ENCODE assay signal across 8 mouse cellular contexts in the genomic region with DNA sequence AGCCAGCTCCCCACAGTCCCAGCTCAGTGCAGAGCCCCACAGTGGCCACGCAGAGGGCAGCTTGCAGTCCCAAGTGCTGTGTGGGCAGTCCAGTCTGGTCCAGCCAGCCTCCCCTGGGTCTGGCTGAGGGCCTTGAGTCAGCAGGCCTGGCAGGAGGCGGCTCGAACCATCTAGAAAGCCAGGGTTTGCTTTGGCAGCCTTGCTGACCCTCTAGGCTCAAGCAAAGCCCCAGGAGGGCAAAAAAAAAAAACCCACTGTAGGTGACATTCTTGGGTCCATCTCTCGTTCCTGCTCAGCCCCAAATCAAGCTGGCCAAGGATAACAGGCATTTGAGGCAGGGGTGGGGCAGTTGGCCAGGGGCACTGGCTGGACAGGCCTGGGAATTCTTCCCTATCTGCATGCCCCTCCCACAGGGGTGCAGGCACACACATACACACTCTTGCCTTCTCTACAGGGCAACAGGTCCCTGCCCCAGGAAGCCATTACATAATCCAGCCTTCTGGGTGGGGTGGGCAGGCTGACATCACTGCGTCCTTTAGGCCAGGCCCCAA. TPM values are rescaled to one million over a fixed set of nuclear protein-coding genes. Genes with fewer than 3 reads are reported as not detected.
DNase-seq lines count a peak whose midpoint lies in the region; ATAC-seq and TF ChIP-seq lines count a peak whose summit lies in the region.

No protein-coding gene starts in this region.

- 3% methylated on average over 5 of the region's 5 CpGs for WGBS in cerebellum, adult 2 months
- WGBS in heart, embryonic 16.5 days: 42% methylated on average over 5 of the region's 5 CpGs
- WGBS in macrophage (ENCODE audit: missing documents): 35% methylated on average over 5 of the region's 5 CpGs

- H3K4me1 ChIP-seq in cerebellum, adult 2 months (ENCODE audit: control insufficient read depth, insufficient read depth, low read length): peaks cover 73% of the 10 kb centered on the region
- peaks cover 64% of the 10 kb centered on the region for H3K4me1 ChIP-seq in heart, embryonic 16.5 days (ENCODE audit: control insufficient read depth, insufficient read depth, low read length)

- TF ChIP-seq CTCF in cerebellum, adult 2 months (IDR thresholded peaks at IDR 0.05; ENCODE audit: borderline replicate concordance, insufficient read depth, low read depth, low read length): no peak

- peaks cover 66% of the 10 kb centered on the region for H3K79me2 ChIP-seq in macrophage (ENCODE audit: inconsistent target)

- H3K4me2 ChIP-seq in heart, embryonic 16.5 days (ENCODE audit: low read depth, low read length): peak overlapping the region; percentile 84

- peaks cover 20% of the 10 kb centered on the region for H3K36me3 ChIP-seq in heart, embryonic 16.5 days (ENCODE audit: control insufficient read depth, insufficient read depth)
- H3K36me3 ChIP-seq in macrophage (ENCODE audit: inconsistent target): peaks cover 35% of the 10 kb centered on the region

- peak; percentile 58 to 65 for DNase-seq in cerebellum, adult 2 months
- peak; percentile 40 to 53 for DNase-seq in cerebellum, postnatal 36 days
- DNase-seq in kidney, postnatal 14 days: peak; percentile 69
- DNase-seq in testis, postnatal 10 days (ENCODE audit: low spot score): no peak

- peak overlapping the region; percentile 98 for H3K9ac ChIP-seq in heart, embryonic 16.5 days (ENCODE audit: low read length)

- H3K4me3 ChIP-seq in cerebellum, adult 2 months (replicated peaks; ENCODE audit: insufficient read depth, low read depth, low read length): peak overlapping the region; percentile 80
- H3K4me3 ChIP-seq in heart, embryonic 16.5 days (ENCODE audit: low read length): peak overlapping the region; percentile 95
- peak overlapping the region; percentile 93 for H3K4me3 ChIP-seq in macrophage (ENCODE audit: inconsistent target)

- ATAC-seq in cerebellum, adult (ENCODE audit: insufficient number of reproducible peaks, low FRiP score, low TSS enrichment): no peak
- ATAC-seq in heart, embryonic 16.5 days (replicated peaks; ENCODE audit: extremely low read depth, insufficient read depth, low FRiP score): no peak
- no peak for ATAC-seq in megakaryocyte-erythroid progenitor cell, adult 5-6 weeks (replicated peaks; ENCODE audit: low FRiP score, low TSS enrichment, poor library complexity, severe bottlenecking)

- H3K27ac ChIP-seq in cerebellum, adult 2 months (ENCODE audit: insufficient read depth, low read length): peak overlapping the region; percentile 5
- peak overlapping the region; percentile 86 for H3K27ac ChIP-seq in heart, embryonic 16.5 days (ENCODE audit: low read length)
- peak overlapping the region; percentile 73 for H3K27ac ChIP-seq in macrophage

- no peaks in the 10 kb centered on the region for H3K27me3 ChIP-seq in cerebellum, adult 2 months (ENCODE audit: control insufficient read depth, insufficient read depth, low read length)
- no peaks in the 10 kb centered on the region for H3K27me3 ChIP-seq in heart, embryonic 16.5 days (ENCODE audit: control insufficient read depth, insufficient read depth, low read length)

- no peak for TF ChIP-seq POLR2A in cerebellum, adult 2 months (IDR thresholded peaks at IDR 0.05; ENCODE audit: borderline replicate concordance, insufficient read depth, low read length)

- no peaks in the 10 kb centered on the region for H3K9me3 ChIP-seq in heart, embryonic 16.5 days (replicated peaks; ENCODE audit: control insufficient read depth, low read length)

RNA-seq across cellular contexts. Expression of a gene that starts 3.7 kb away (rescaled TPM):
- 59.3 and 64.4 TPM in 2 replicates for polyA plus RNA-seq in cerebellum, adult 2 months (2012; rRNA removed)
- 82.1 and 92.8 TPM in 2 replicates for polyA plus RNA-seq in heart, embryonic 16.5 days (2015; fragmentation: Nextera tagmentation; extraction: Ambion mirVana)
- 100 to 1,000 TPM in 1 of 26 experiments, 10 to 100 TPM in 22, 1 to 10 TPM in 3; 7.0 to 106 (median 37.3) TPM for total RNA-seq in macrophage (2018; cell fraction: chromatin; rRNA removed)
- total RNA-seq in macrophage (2018; cell fraction: cytosol; rRNA removed): 100 to 1,000 TPM in 18 of 26 experiments, 10 to 100 TPM in 8; 59.8 to 198 (median 116) TPM
- 100 to 1,000 TPM in 2 of 26 experiments, 10 to 100 TPM in 24; 19.5 to 123 (median 68.6) TPM for total RNA-seq in macrophage (2018; cell fraction: nucleus; rRNA removed)
- 75.7 to 134 TPM (median 82.8 TPM) in 3 replicates for polyA plus RNA-seq in macrophage (2018)
- 149 and 158 TPM in 2 replicates for total RNA-seq in megakaryocyte-erythroid progenitor cell, adult 5-6 weeks (2014; fragmentation: Nextera tagmentation)
- total RNA-seq in megakaryocyte-erythroid progenitor cell, adult 5-6 weeks (2017): 78.4 and 117 TPM in 2 replicates

RNA-seq across cellular contexts. Expression of a gene that starts 17.4 kb away (rescaled TPM):
- polyA plus RNA-seq in cerebellum, adult 2 months (2012; rRNA removed): 106 and 108 TPM in 2 replicates
- polyA plus RNA-seq in heart, embryonic 16.5 days (2015; fragmentation: Nextera tagmentation; extraction: Ambion mirVana): 41.7 and 58.2 TPM in 2 replicates
- 10 to 100 TPM in 15 of 26 experiments, 1 to 10 TPM in 11; 1.8 to 28.3 (median 14.1) TPM for total RNA-seq in macrophage (2018; cell fraction: chromatin; rRNA removed)
- 10 to 100 TPM; 15.2 to 30.1 (median 24.2) TPM for total RNA-seq in macrophage (2018; cell fraction: cytosol; rRNA removed)
- total RNA-seq in macrophage (2018; cell fraction: nucleus; rRNA removed): 10 to 100 TPM in 14 of 26 experiments, 1 to 10 TPM in 12; 4.9 to 21.9 (median 10.8) TPM
- 16.9 to 26.0 TPM (median 21.9 TPM) in 3 replicates for polyA plus RNA-seq in macrophage (2018)
- 27.4 and 32.0 TPM in 2 replicates for total RNA-seq in megakaryocyte-erythroid progenitor cell, adult 5-6 weeks (2014; fragmentation: Nextera tagmentation)
- total RNA-seq in megakaryocyte-erythroid progenitor cell, adult 5-6 weeks (2017): 11.8 and 14.8 TPM in 2 replicates

RNA-seq across cellular contexts. Expression of a gene that starts 27.5 kb away (rescaled TPM):
- polyA plus RNA-seq in cerebellum, adult 2 months (2012; rRNA removed): 12.6 and 14.2 TPM in 2 replicates
- polyA plus RNA-seq in heart, embryonic 16.5 days (2015; fragmentation: Nextera tagmentation; extraction: Ambion mirVana): 29.0 and 33.4 TPM in 2 replicates
- total RNA-seq in macrophage (2018; cell fraction: chromatin; rRNA removed): 10 to 100 TPM; 24.0 to 85.6 (median 50.0) TPM
- total RNA-seq in macrophage (2018; cell fraction: cytosol; rRNA removed): 10 to 100 TPM; 42.5 to 58.5 (median 53.2) TPM
- 10 to 100 TPM; 29.7 to 68.5 (median 43.5) TPM for total RNA-seq in macrophage (2018; cell fraction: nucleus; rRNA removed)
- 34.5 to 48.6 TPM (median 44.2 TPM) in 3 replicates for polyA plus RNA-seq in macrophage (2018)
- total RNA-seq in megakaryocyte-erythroid progenitor cell, adult 5-6 weeks (2014; fragmentation: Nextera tagmentation): 22.8 and 29.1 TPM in 2 replicates
- total RNA-seq in megakaryocyte-erythroid progenitor cell, adult 5-6 weeks (2017): 30.5 and 38.6 TPM in 2 replicates

RNA-seq across cellular contexts. Expression of a gene that starts 27.7 kb away (rescaled TPM):
- polyA plus RNA-seq in cerebellum, adult 2 months (2012; rRNA removed): 112 and 117 TPM in 2 replicates
- polyA plus RNA-seq in heart, embryonic 16.5 days (2015; fragmentation: Nextera tagmentation; extraction: Ambion mirVana): 11.2 and 13.2 TPM in 2 replicates
- total RNA-seq in macrophage (2018; cell fraction: chromatin; rRNA removed): 10 to 100 TPM in 24 of 26 experiments, 1 to 10 TPM in 2; 6.5 to 49.9 (median 24.1) TPM
- 1 to 10 TPM; 1.4 to 4.2 (median 2.3) TPM for total RNA-seq in macrophage (2018; cell fraction: cytosol; rRNA removed)
- total RNA-seq in macrophage (2018; cell fraction: nucleus; rRNA removed): 10 to 100 TPM in 15 of 26 experiments, 1 to 10 TPM in 11; 3.1 to 26.8 (median 11.3) TPM
- 1.9 to 5.5 TPM (median 2.3 TPM) in 3 replicates for polyA plus RNA-seq in macrophage (2018)
- 22.8 and 26.4 TPM in 2 replicates for total RNA-seq in megakaryocyte-erythroid progenitor cell, adult 5-6 weeks (2014; fragmentation: Nextera tagmentation)
- total RNA-seq in megakaryocyte-erythroid progenitor cell, adult 5-6 weeks (2017): 3.0 and 4.5 TPM in 2 replicates

RNA-seq across cellular contexts. Expression of a gene that starts 51.6 kb away (rescaled TPM):
- polyA plus RNA-seq in cerebellum, adult 2 months (2012; rRNA removed): 208 and 218 TPM in 2 replicates
- 50.7 and 103 TPM in 2 replicates for polyA plus RNA-seq in heart, embryonic 16.5 days (2015; fragmentation: Nextera tagmentation; extraction: Ambion mirVana)
- total RNA-seq in macrophage (2018; cell fraction: chromatin; rRNA removed): 10 to 100 TPM; 21.1 to 94.3 (median 56.1) TPM
- total RNA-seq in macrophage (2018; cell fraction: cytosol; rRNA removed): 10 to 100 TPM; 27.4 to 80.7 (median 43.5) TPM
- total RNA-seq in macrophage (2018; cell fraction: nucleus; rRNA removed): 10 to 100 TPM; 22.9 to 90.8 (median 48.4) TPM
- polyA plus RNA-seq in macrophage (2018): 66.6 to 78.0 TPM (median 74.8 TPM) in 3 replicates
- 70.2 and 93.3 TPM in 2 replicates for total RNA-seq in megakaryocyte-erythroid progenitor cell, adult 5-6 weeks (2014; fragmentation: Nextera tagmentation)
- total RNA-seq in megakaryocyte-erythroid progenitor cell, adult 5-6 weeks (2017): 117 and 120 TPM in 2 replicates

Comparison
In these comparisons a context has a peak if more than half of its experiments do, and no peak if none do; other contexts are left out.
1. H3K27ac ChIP-seq: peak in every context shown above with its lines; median percentile 86 in heart, embryonic 16.5 days; 73 in macrophage; 5 in cerebellum, adult 2 months.